Mouse (Mus musculus) midbrain, embryonic 13.5 days (tissue): ENCODE data around the gene Dnajc3. TPM values are rescaled to one million over a fixed set of nuclear protein-coding genes. Genes with fewer than 3 reads are reported as not detected.

ENCODE experiments used
- ATAC-seq: fragments of 200-750 bp; cut with Nextera tagmentation; 2 replicates; pipeline ENCODE4 v1.8.0; 2017; ENCODE audit warnings: mild to moderate bottlenecking, moderate TSS enrichment, moderate library complexity
- H3K27ac ChIP-seq: fragments of 300-500 bp; sonication (generic); 2 replicates; pipeline ENCODE4 v1.5.1; 2015; ENCODE audit warnings: inconsistent platforms, mild to moderate bottlenecking, moderate library complexity
- H3K27me3 ChIP-seq: fragments of 300-500 bp; sonication (generic); 2 replicates; pipeline ENCODE4 v1.6.1; 2015; ENCODE audit warnings: mild to moderate bottlenecking, inconsistent platforms
- H3K36me3 ChIP-seq: fragments of 300-500 bp; sonication (generic); 2 replicates; pipeline ENCODE4 v1.6.1; 2015; ENCODE audit warnings: mild to moderate bottlenecking, inconsistent platforms
- H3K4me1 ChIP-seq: fragments of 300-500 bp; sonication (generic); replicated peaks from 2 replicates; pipeline ENCODE4 v1.6.1; 2015; ENCODE audit warnings: inconsistent platforms
- H3K4me2 ChIP-seq: fragments of 300-500 bp; sonication (generic); replicated peaks from 2 replicates; pipeline ENCODE4 v1.6.1; 2015; ENCODE audit warnings: moderate library complexity, mild to moderate bottlenecking, inconsistent platforms
- H3K4me3 ChIP-seq: fragments of 300-500 bp; sonication (generic); replicated peaks from 2 replicates; pipeline ENCODE4 v1.5.1; 2015; ENCODE audit warnings: mild to moderate bottlenecking, inconsistent platforms
- H3K9ac ChIP-seq: fragments of 300-500 bp; sonication (generic); replicated peaks from 2 replicates; pipeline ENCODE4 v1.6.1; 2015; ENCODE audit warnings: mild to moderate bottlenecking, inconsistent platforms
- H3K9me3 ChIP-seq: fragments of 300-500 bp; sonication (generic); 2 replicates; pipeline ENCODE4 v1.6.1; 2016; ENCODE audit warnings: mild to moderate bottlenecking, inconsistent platforms
- WGBS: fragments of 180-500 bp; shearing (Covaris S2); methylation state at CpG from one replicate; pipeline ENCODE4 v1.1.7; 2015; 5-methylcytosine and 5-hydroxymethylcytosine counted together
- polyA plus RNA-seq: library from polyadenylated mRNA; unstranded; fragments of >200 nt; fragmentation: Nextera tagmentation; extraction: Ambion mirVana; gene quantifications from 2 replicates; pipeline ENCODE4 v1.2.1, GENCODE M21; 2015

Dnajc3 gene
- 17.0 and 19.1 TPM in 2 replicates for polyA plus RNA-seq

GRCm38 (mm10) chr14:118937533-118938492 lies at the start of gene Dnajc3:
Gene Dnajc3 (plus strand): TSS chr14:118937976.
- ATAC-seq, result peak; percentile 100
- Histone ChIP-seq H3K4me3 (peak within 1 kb of the TSS; percentile 96), H3K4me1 (peaks cover 31% of the 10 kb centered on the region), H3K9me3 (no peaks in the 10 kb centered on the region), H3K36me3 (no peaks in the 10 kb centered on the region), H3K9ac (peak within 1 kb of the TSS; percentile 94), H3K27ac (peak within 1 kb of the TSS; percentile 86), H3K4me2 (peak within 1 kb of the TSS; percentile 68), H3K27me3 (peaks cover 6% of the 10 kb centered on the region; the same call in 1 of the 2 replicates)
- WGBS, result under 1% methylated on average over 118 of the region's 124 CpGs

- H3K36me3 ChIP-seq, result peaks cover 89% of the 10 kb centered on the region
- no peak overlapping the region for H3K27ac ChIP-seq
- H3K4me1 ChIP-seq, result no peaks in the 10 kb centered on the region
- H3K27me3 ChIP-seq, result no peaks in the 10 kb centered on the region
- ATAC-seq, result no peak
- WGBS, result 92% methylated on average over 4 of the region's 4 CpGs
- H3K9me3 ChIP-seq, result no peaks in the 10 kb centered on the region
- H3K9ac ChIP-seq, result no peak overlapping the region
- no peak overlapping the region for H3K4me2 ChIP-seq
- H3K4me3 ChIP-seq, result no peak overlapping the region
Measured at GRCm38 (mm10) chr14:118890101-118890500, 47.7 kb upstream of the Dnajc3 start.

GRCm38 (mm10) chr14:118895228-118895627 lies 42.5 kb upstream of the Dnajc3 start:
- Histone ChIP-seq H3K4me1 (no peaks in the 10 kb centered on the region), H3K27ac (no peak overlapping the region), H3K4me3 (no peak overlapping the region), H3K9me3 (no peaks in the 10 kb centered on the region), H3K27me3 (no peaks in the 10 kb centered on the region), H3K4me2 (no peak overlapping the region), H3K9ac (no peak overlapping the region), H3K36me3 (peaks cover 90% of the 10 kb centered on the region)
- ATAC-seq, result no peak
- WGBS, result 98% methylated on average over 7 of the region's 7 CpGs

GRCm38 (mm10) chr14:118895655-118896054 lies 42.1 kb upstream of the Dnajc3 start:
- 97% methylated on average over 10 of the region's 10 CpGs for WGBS
- H3K9me3 ChIP-seq, result no peaks in the 10 kb centered on the region
- H3K27me3 ChIP-seq, result no peaks in the 10 kb centered on the region
- H3K4me1 ChIP-seq, result no peaks in the 10 kb centered on the region
- no peak for ATAC-seq
- H3K9ac ChIP-seq, result no peak overlapping the region
- H3K4me2 ChIP-seq, result no peak overlapping the region
- no peak overlapping the region for H3K4me3 ChIP-seq
- H3K27ac ChIP-seq, result no peak overlapping the region
- H3K36me3 ChIP-seq, result peaks cover 93% of the 10 kb centered on the region

- H3K9ac ChIP-seq, result no peak overlapping the region
- WGBS, result 87% methylated on average over 11 of the region's 11 CpGs
- no peak overlapping the region for H3K4me3 ChIP-seq
- ATAC-seq, result no peak
- no peak overlapping the region for H3K4me2 ChIP-seq
- no peaks in the 10 kb centered on the region for H3K27me3 ChIP-seq
- no peaks in the 10 kb centered on the region for H3K9me3 ChIP-seq
- H3K4me1 ChIP-seq, result 0 out of 2 replicates have a peak, but pooled peaks cover 4% of the 10 kb centered on the region
- no peak overlapping the region for H3K27ac ChIP-seq
- peaks cover 96% of the 10 kb centered on the region for H3K36me3 ChIP-seq
Measured at GRCm38 (mm10) chr14:118899940-118900339, 37.8 kb upstream of the Dnajc3 start.

GRCm38 (mm10) chr14:118900911-118901310 lies 36.9 kb upstream of the Dnajc3 start:
- H3K9ac ChIP-seq, result no peak overlapping the region
- H3K4me3 ChIP-seq, result no peak overlapping the region
- ATAC-seq, result no peak
- no peak overlapping the region for H3K4me2 ChIP-seq
- no peaks in the 10 kb centered on the region for H3K9me3 ChIP-seq
- peaks cover 91% of the 10 kb centered on the region for H3K36me3 ChIP-seq
- H3K27ac ChIP-seq, result no peak overlapping the region
- H3K27me3 ChIP-seq, result no peaks in the 10 kb centered on the region
- 95% methylated on average over 1 of the region's 1 CpGs for WGBS
- 0 out of 2 replicates have a peak, but pooled peaks cover 4% of the 10 kb centered on the region for H3K4me1 ChIP-seq

GRCm38 (mm10) chr14:118903397-118903796 lies 34.4 kb upstream of the Dnajc3 start:
- no peak overlapping the region for H3K9ac ChIP-seq
- H3K27me3 ChIP-seq, result no peaks in the 10 kb centered on the region
- H3K9me3 ChIP-seq, result no peaks in the 10 kb centered on the region
- peaks cover 91% of the 10 kb centered on the region for H3K36me3 ChIP-seq
- no peak overlapping the region for H3K4me2 ChIP-seq
- no peak overlapping the region for H3K4me3 ChIP-seq
- no peak for ATAC-seq
- 94% methylated on average over 3 of the region's 3 CpGs for WGBS
- H3K4me1 ChIP-seq, result 0 out of 2 replicates have a peak, but pooled peaks cover 4% of the 10 kb centered on the region
- no peak overlapping the region for H3K27ac ChIP-seq

- 0 out of 2 replicates have a peak, but pooled peaks cover 4% of the 10 kb centered on the region for H3K4me1 ChIP-seq
- H3K9ac ChIP-seq, result 0 out of 2 replicates have a peak overlapping the region, but pooled peaks have one; percentile 0
- ATAC-seq, result peak; percentile 68
- WGBS, result 55% methylated on average over 6 of the region's 6 CpGs
- no peaks in the 10 kb centered on the region for H3K9me3 ChIP-seq
- no peak overlapping the region for H3K4me2 ChIP-seq
- no peaks in the 10 kb centered on the region for H3K27me3 ChIP-seq
- H3K36me3 ChIP-seq, result peaks cover 91% of the 10 kb centered on the region
- peak overlapping the region; percentile 14; the same call in 1 of the 2 replicates for H3K27ac ChIP-seq
- H3K4me3 ChIP-seq, result no peak overlapping the region
Measured at GRCm38 (mm10) chr14:118903867-118904562, 33.8 kb upstream of the Dnajc3 start.

- Histone ChIP-seq H3K27ac (no peak overlapping the region), H3K9ac (no peak overlapping the region), H3K36me3 (peaks cover 90% of the 10 kb centered on the region), H3K4me1 (0 out of 2 replicates have a peak, but pooled peaks cover 4% of the 10 kb centered on the region), H3K4me2 (no peak overlapping the region), H3K9me3 (no peaks in the 10 kb centered on the region), H3K27me3 (no peaks in the 10 kb centered on the region), H3K4me3 (no peak overlapping the region)
- WGBS, result 81% methylated on average over 8 of the region's 8 CpGs
- no peak for ATAC-seq
Measured at GRCm38 (mm10) chr14:118907592-118907991, 30.2 kb upstream of the Dnajc3 start.

- Histone ChIP-seq H3K4me2 (no peak overlapping the region), H3K9me3 (no peaks in the 10 kb centered on the region), H3K36me3 (peaks cover 92% of the 10 kb centered on the region), H3K27ac (no peak overlapping the region), H3K27me3 (no peaks in the 10 kb centered on the region), H3K4me3 (no peak overlapping the region), H3K9ac (no peak overlapping the region), H3K4me1 (no peaks in the 10 kb centered on the region)
- ATAC-seq, result no peak
- 90% methylated on average over 8 of the region's 8 CpGs for WGBS
Measured at GRCm38 (mm10) chr14:118909872-118910271, 27.9 kb upstream of the Dnajc3 start.

- H3K36me3 ChIP-seq, result peaks cover 93% of the 10 kb centered on the region
- 76% methylated on average over 29 of the region's 29 CpGs for WGBS
Measured at GRCm38 (mm10) chr14:118910332-118911222, 27.2 kb upstream of the Dnajc3 start.

More at GRCm38 (mm10) chr14:118910332-118911222, 27.2 kb upstream of the Dnajc3 start:
- no peaks in the 10 kb centered on the region for H3K9me3 ChIP-seq
- no peaks in the 10 kb centered on the region for H3K27me3 ChIP-seq
- no peak overlapping the region for H3K27ac ChIP-seq
- no peak overlapping the region for H3K4me3 ChIP-seq
- H3K9ac ChIP-seq, result no peak overlapping the region
- H3K4me1 ChIP-seq, result no peaks in the 10 kb centered on the region
- no peak overlapping the region for H3K4me2 ChIP-seq
- ATAC-seq, result peak; percentile 63; the same call in 1 of the 2 replicates
